Mouse (Mus musculus) midbrain, postnatal 0 days (tissue): ENCODE measurements at regions not wholly inside any gene's neighbourhood (a gene's known extent, or its start where the extent isn't known, plus 50 kb on each side); places are given as distances from the start of the nearest gene placed in this dataset.

Experiments used
- ATAC-seq: fragments of 200-750 bp; cut with Nextera tagmentation; 2 replicates; pipeline ENCODE4 v1.8.0; 2017; ENCODE audit warnings: moderate number of reproducible peaks, mild to moderate bottlenecking, moderate TSS enrichment, moderate library complexity; ENCODE audit not compliant: low FRiP score
- DNase-seq: peaks from one replicate; pipeline ENCODE4 v3.0.0-alpha.2; 2015; ENCODE audit warnings: low spot score
- H3K27ac ChIP-seq: fragments of 300-500 bp; sonication (generic); 2 replicates; pipeline ENCODE4 v1.5.1; 2014; ENCODE audit warnings: low read depth, mild to moderate bottlenecking, low read length, mixed read lengths
- H3K27me3 ChIP-seq: fragments of 300-500 bp; sonication (generic); 2 replicates; pipeline ENCODE4 v1.6.1; 2014; ENCODE audit warnings: low read length, control low read depth, mixed read lengths; ENCODE audit not compliant: insufficient read depth
- H3K36me3 ChIP-seq: fragments of 300-500 bp; sonication (generic); 2 replicates; pipeline ENCODE4 v1.6.1; 2014; ENCODE audit warnings: low read length, control low read depth, mixed read lengths; ENCODE audit not compliant: insufficient read depth
- H3K4me1 ChIP-seq: fragments of 300-500 bp; sonication (generic); 2 replicates; pipeline ENCODE4 v1.6.1; 2014; ENCODE audit warnings: mild to moderate bottlenecking, control low read depth, antibody characterized with exemption, low read length, mixed read lengths; ENCODE audit not compliant: insufficient read depth
- H3K4me2 ChIP-seq: fragments of 300-500 bp; sonication (generic); 2 replicates; pipeline ENCODE4 v1.6.1; 2014; ENCODE audit warnings: low read depth, mild to moderate bottlenecking, low read length, mixed read lengths; ENCODE audit not compliant: poor library complexity, severe bottlenecking
- H3K4me3 ChIP-seq: fragments of 300-500 bp; sonication (generic); 2 replicates; pipeline ENCODE4 v1.5.1; 2014; ENCODE audit warnings: low read depth, mild to moderate bottlenecking, low read length, moderate library complexity
- H3K9ac ChIP-seq: fragments of 300-500 bp; sonication (generic); replicated peaks from 2 replicates; pipeline ENCODE4 v1.6.1; 2014; ENCODE audit warnings: mild to moderate bottlenecking, low read length, moderate library complexity, mixed read lengths; ENCODE audit not compliant: poor library complexity, severe bottlenecking
- H3K9me3 ChIP-seq: fragments of 300-500 bp; sonication (generic); 2 replicates; pipeline ENCODE4 v1.6.1; 2016; ENCODE audit warnings: low read length, control low read depth
- CTCF ChIP-seq: IDR thresholded peaks from 2 replicates; pipeline ENCODE4 v1.5.1; 2016; ENCODE audit warnings: antibody characterized with exemption, mild to moderate bottlenecking
- WGBS: fragments of 180-500 bp; shearing (Covaris S2); extraction: QIAGEN DNeasy Blood & Tissue Kit; methylation state at CpG from one replicate; pipeline ENCODE4 v1.1.7; 2014; 5-methylcytosine and 5-hydroxymethylcytosine counted together

GRCm38 (mm10) chr11:21430021-21430420 lies 59.0 kb upstream of the Ugp2 start:
- DNase-seq (no peak), ATAC-seq (no peak)
- Histone ChIP-seq H3K9me3 (no peaks in the 10 kb centered on the region), H3K4me3 (no peak overlapping the region), H3K27me3 (no peaks in the 10 kb centered on the region), H3K9ac (no peak overlapping the region), H3K4me2 (no peak overlapping the region), H3K4me1 (no peaks in the 10 kb centered on the region), H3K27ac (no peak overlapping the region), H3K36me3 (no peaks in the 10 kb centered on the region)
- TF ChIP-seq CTCF = no peak
- WGBS = 51% methylated on average over 1 of the region's 1 CpGs

- WGBS = 69% methylated on average over 6 of the region's 6 CpGs
Observed at GRCm38 (mm10) chr11:21428749-21429148, 57.7 kb upstream of the Ugp2 start.

DNA sequence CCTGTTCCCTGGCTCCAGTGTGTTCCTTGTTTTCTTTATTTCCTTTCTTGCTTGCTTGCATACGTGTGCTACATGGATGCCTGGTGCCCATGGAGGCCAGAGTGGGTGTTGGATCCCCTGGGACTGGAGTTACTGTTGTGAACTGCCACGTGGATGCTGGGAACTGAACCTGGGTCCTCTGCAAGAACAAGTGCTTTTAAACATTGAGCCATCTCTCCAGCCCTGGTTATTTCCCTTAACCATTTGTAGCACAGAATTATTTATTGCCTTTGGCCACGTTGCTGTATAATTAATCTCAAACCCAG lies 57.0 kb upstream of the Ugp2 start:
- TF ChIP-seq CTCF = no peak
- no peak overlapping the region for H3K9ac ChIP-seq
- no peak overlapping the region for H3K4me2 ChIP-seq
- no peaks in the 10 kb centered on the region for H3K36me3 ChIP-seq
- ATAC-seq (no peak), DNase-seq (no peak)
- no peaks in the 10 kb centered on the region for H3K27me3 ChIP-seq
- no peaks in the 10 kb centered on the region for H3K9me3 ChIP-seq
- no peak overlapping the region for H3K27ac ChIP-seq
- no peak overlapping the region for H3K4me3 ChIP-seq
- WGBS = 71% methylated on average over 3 of the region's 3 CpGs
- no peaks in the 10 kb centered on the region for H3K4me1 ChIP-seq

More at GRCm38 (mm10) chr11:21428749-21429148, 57.7 kb upstream of the Ugp2 start:
- H3K9me3 ChIP-seq = no peaks in the 10 kb centered on the region
- no peaks in the 10 kb centered on the region for H3K36me3 ChIP-seq
- no peaks in the 10 kb centered on the region for H3K4me1 ChIP-seq
- DNase-seq (no peak), ATAC-seq (no peak)
- no peak overlapping the region for H3K4me2 ChIP-seq
- no peak for TF ChIP-seq CTCF
- H3K27me3 ChIP-seq = no peaks in the 10 kb centered on the region
- no peak overlapping the region for H3K4me3 ChIP-seq
- H3K27ac ChIP-seq = no peak overlapping the region
- no peak overlapping the region for H3K9ac ChIP-seq

DNA sequence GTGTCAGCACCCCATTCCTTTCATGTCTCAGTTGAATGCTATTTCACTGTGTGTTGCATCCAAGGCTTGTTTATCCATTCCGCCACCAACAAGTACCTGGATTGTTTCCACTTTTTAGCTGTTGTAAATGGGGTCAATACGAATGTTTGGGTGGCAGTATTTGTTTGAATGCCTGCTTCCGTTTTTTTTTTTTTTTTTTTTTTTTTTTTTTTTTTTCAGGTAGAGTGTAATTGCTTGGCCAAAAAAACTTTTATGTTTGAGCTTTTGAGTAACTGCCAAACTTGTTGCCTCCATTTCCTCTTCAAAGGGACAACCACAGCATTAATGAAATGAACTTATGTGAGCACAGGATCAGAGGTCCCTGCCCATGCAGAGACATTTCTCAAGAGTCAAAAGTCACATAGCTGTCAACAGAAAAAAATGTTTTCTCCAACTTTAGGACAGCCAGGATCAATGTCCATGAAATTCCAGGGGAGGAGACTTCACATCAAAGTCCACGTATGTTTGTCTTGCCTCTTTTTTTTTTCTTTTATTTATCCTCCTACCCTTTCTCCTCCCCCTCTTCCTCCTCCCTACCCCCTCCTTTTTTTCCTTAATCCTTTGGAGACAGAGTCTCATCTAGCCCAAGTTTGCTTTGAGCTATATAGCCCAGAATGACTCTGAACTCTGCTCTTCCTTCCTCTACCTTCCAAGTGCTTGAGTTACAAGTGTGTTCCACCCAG lies 56.5 kb upstream of the Ugp2 start:
- H3K27ac ChIP-seq = no peak overlapping the region
- H3K36me3 ChIP-seq = no peaks in the 10 kb centered on the region
- TF ChIP-seq CTCF = no peak
- H3K4me3 ChIP-seq = no peak overlapping the region
- H3K9ac ChIP-seq = no peak overlapping the region
- H3K4me1 ChIP-seq = no peaks in the 10 kb centered on the region
- WGBS = 68% methylated on average over 4 of the region's 4 CpGs
- ATAC-seq (no peak), DNase-seq (no peak)
- H3K27me3 ChIP-seq = no peaks in the 10 kb centered on the region
- H3K9me3 ChIP-seq = no peaks in the 10 kb centered on the region
- no peak overlapping the region for H3K4me2 ChIP-seq

- no peak for TF ChIP-seq CTCF
- ATAC-seq (no peak), DNase-seq (peak; percentile 8)
- Histone ChIP-seq H3K4me1 (no peaks in the 10 kb centered on the region), H3K27ac (no peak overlapping the region), H3K9ac (no peak overlapping the region), H3K27me3 (no peaks in the 10 kb centered on the region), H3K4me3 (no peak overlapping the region), H3K36me3 (no peaks in the 10 kb centered on the region), H3K4me2 (no peak overlapping the region), H3K9me3 (no peaks in the 10 kb centered on the region)
- WGBS = 87% methylated on average over 6 of the region's 6 CpGs
Observed at GRCm38 (mm10) chr11:21425480-21426101, 54.6 kb upstream of the Ugp2 start.

- no peak overlapping the region for H3K4me2 ChIP-seq
- no peaks in the 10 kb centered on the region for H3K27me3 ChIP-seq
- H3K27ac ChIP-seq = no peak overlapping the region
- H3K4me3 ChIP-seq = no peak overlapping the region
- TF ChIP-seq CTCF = no peak
- no peaks in the 10 kb centered on the region for H3K36me3 ChIP-seq
- H3K9ac ChIP-seq = no peak overlapping the region
- no peak for DNase-seq
- H3K4me1 ChIP-seq = no peaks in the 10 kb centered on the region
- no peak for ATAC-seq
- no peaks in the 10 kb centered on the region for H3K9me3 ChIP-seq
Observed at GRCm38 (mm10) chr11:21424345-21424744, 53.3 kb upstream of the Ugp2 start.
